Mouse (Mus musculus) heart, postnatal 14 days (tissue): ENCODE data around the gene Tmco4. TPM values are rescaled to one million over a fixed set of nuclear protein-coding genes. Genes with fewer than 3 reads are reported as not detected.
A peak's percentile ranks its signal among the peaks of the same experiment; 100 is the strongest.

ENCODE experiments used
- DNase-seq, 2 experiments: peaks; one replicate each; pipeline ENCODE4 v3.0.0; 2021 to 2022
- intact Hi-C: fragments of 180-260 bp; cut with DNase I; formaldehyde crosslinking; loops from one replicate; pipeline ENCODE4 v1.15.1; 2025
- total RNA-seq, 2 experiments: library from RNA; stranded (reverse); gene quantifications; 2 replicates each; pipeline ENCODE4 v1.2.3; 2021

The Tmco4 gene
- total RNA-seq, 2 experiments from 2014 or later: 7.9 to 8.4 TPM

GRCm38 (mm10) chr4:139013281-139013680 lies 40.6 kb downstream of the Tmco4 start:
- no peak for DNase-seq
- intact Hi-C loops: no loop called here

GRCm38 (mm10) chr4:139014793-139015192 lies 42.1 kb downstream of the Tmco4 start:
- intact Hi-C loops: no loop called here

GRCm38 (mm10) chr4:139018388-139018787 lies 45.7 kb downstream of the Tmco4 start:
- intact Hi-C loops: no loop called here
- no peak for DNase-seq

More at GRCm38 (mm10) chr4:139014793-139015192, 42.1 kb downstream of the Tmco4 start:
- DNase-seq: no peak

- intact Hi-C loops: no loop called here
- no peak for DNase-seq
Measured at GRCm38 (mm10) chr4:139018976-139019375, 46.3 kb downstream of the Tmco4 start.

GRCm38 (mm10) chr4:139019413-139019812 lies 46.7 kb downstream of the Tmco4 start:
- no peak for DNase-seq
- intact Hi-C loops: no loop called here

- intact Hi-C loops: no loop called here
- no peak for DNase-seq
Measured at GRCm38 (mm10) chr4:139020385-139020784, 47.7 kb downstream of the Tmco4 start.

GRCm38 (mm10) chr4:139024379-139024778 lies 51.7 kb downstream of the Tmco4 start:
- intact Hi-C loops: no loop called here

GRCm38 (mm10) chr4:139030675-139031074 lies 58.0 kb downstream of the Tmco4 start:
- intact Hi-C loops: no loop called here
- DNase-seq: no peak

More at GRCm38 (mm10) chr4:139024379-139024778, 51.7 kb downstream of the Tmco4 start:
- no peak for DNase-seq

- DNase-seq: no peak
- intact Hi-C loops: no loop called here
Measured at GRCm38 (mm10) chr4:139032521-139032920, 59.8 kb downstream of the Tmco4 start.

- DNase-seq: no peak
- intact Hi-C loops: no loop called here
Measured at GRCm38 (mm10) chr4:139033263-139034009, 60.7 kb downstream of the Tmco4 start.

GRCm38 (mm10) chr4:139034010-139034367 lies 61.3 kb downstream of the Tmco4 start:
- DNase-seq: no peak
- intact Hi-C loops: no loop called here

- intact Hi-C loops: no loop called here
- DNase-seq: no peak
Measured at GRCm38 (mm10) chr4:139034540-139034939, 61.9 kb downstream of the Tmco4 start.

GRCm38 (mm10) chr4:139034942-139035341 lies 62.3 kb downstream of the Tmco4 start:
- intact Hi-C loops: no loop called here
- DNase-seq: no peak

- peak in 1 of 2 experiments; percentile 30 for DNase-seq
Measured at GRCm38 (mm10) chr4:139035799-139036198, 63.1 kb downstream of the Tmco4 start.

GRCm38 (mm10) chr4:139037795-139038607 lies 65.3 kb downstream of the Tmco4 start:
- intact Hi-C loops: no loop called here

More at GRCm38 (mm10) chr4:139035799-139036198, 63.1 kb downstream of the Tmco4 start:
- intact Hi-C loops: no loop called here

GRCm38 (mm10) chr4:139040084-139040839 lies 67.6 kb downstream of the Tmco4 start:
- DNase-seq: no peak
- intact Hi-C loops: no loop called here

More at GRCm38 (mm10) chr4:139037795-139038607, 65.3 kb downstream of the Tmco4 start:
- DNase-seq: peak in 1 of 2 experiments; percentile 28

- no peak for DNase-seq
- intact Hi-C loops: no loop called here
Measured at GRCm38 (mm10) chr4:139042611-139043010, 69.9 kb downstream of the Tmco4 start.

GRCm38 (mm10) chr4:139043600-139043999 lies 70.9 kb downstream of the Tmco4 start:
- intact Hi-C loops: no loop called here
- no peak for DNase-seq

- DNase-seq: no peak
- intact Hi-C loops: no loop called here
Measured at GRCm38 (mm10) chr4:139044566-139044965, 71.9 kb downstream of the Tmco4 start.

GRCm38 (mm10) chr4:139046354-139046753 lies 73.7 kb downstream of the Tmco4 start:
- intact Hi-C loops: no loop called here
- no peak for DNase-seq

GRCm38 (mm10) chr4:139048518-139048917 lies 75.8 kb downstream of the Tmco4 start:
- no peak for DNase-seq
- intact Hi-C loops: no loop called here
